Mouse (Mus musculus) frontal cortex, postnatal 36 days (tissue): ENCODE measurements around the gene Cplane1.
"Not testable (repeated sequence)": the region's sequence is repeated elsewhere in the genome, so short reads cannot be mapped to it uniquely, and the experiment has no call there.

Experiments
- DNase-seq, 2 experiments: peaks; one replicate each; pipeline ENCODE4 v3.0.0; 2022; ENCODE audit warnings: low spot score in 2 of 2

Gene Cplane1

GRCm38 (mm10) chr15:8168591-8169265, at the start of gene Cplane1:
Gene Cplane1 (plus strand): TSS chr15:8169106.
- peak; percentile 92 to 93 for DNase-seq

- DNase-seq = no peak
Observed at GRCm38 (mm10) chr15:8129281-8129680, 39.6 kb upstream of the Cplane1 start.

- DNase-seq = no peak
Observed at GRCm38 (mm10) chr15:8131268-8131667, 37.6 kb upstream of the Cplane1 start.

GRCm38 (mm10) chr15:8131761-8132160, 37.1 kb upstream of the Cplane1 start:
- no peak for DNase-seq

GRCm38 (mm10) chr15:8135606-8136005, 33.3 kb upstream of the Cplane1 start:
- no peak for DNase-seq

- no peak for DNase-seq
Observed at GRCm38 (mm10) chr15:8161841-8162240, 7.1 kb upstream of the Cplane1 start.

GRCm38 (mm10) chr15:8169266-8169746, 400 bp downstream of the Cplane1 start:
- DNase-seq = peak in 1 of 2 experiments; percentile 59

- DNase-seq = no peak
Observed at GRCm38 (mm10) chr15:8189563-8189962, 20.7 kb downstream of the Cplane1 start.

- no peak for DNase-seq
Observed at GRCm38 (mm10) chr15:8190435-8190834, 21.5 kb downstream of the Cplane1 start.

- DNase-seq = no peak
Observed at GRCm38 (mm10) chr15:8200317-8200716, 31.4 kb downstream of the Cplane1 start.

- DNase-seq = no peak
Observed at GRCm38 (mm10) chr15:8208362-8208761, 39.5 kb downstream of the Cplane1 start.

GRCm38 (mm10) chr15:8214811-8215210, 45.9 kb downstream of the Cplane1 start:
- DNase-seq = no peak

- DNase-seq = not testable (repeated sequence)
Observed at GRCm38 (mm10) chr15:8234167-8234566, 65.3 kb downstream of the Cplane1 start.

- DNase-seq = no peak
Observed at GRCm38 (mm10) chr15:8265946-8266345, 97.0 kb downstream of the Cplane1 start.

GRCm38 (mm10) chr15:8267211-8267610, 98.3 kb downstream of the Cplane1 start:
- DNase-seq = no peak

- DNase-seq = no peak
Observed at GRCm38 (mm10) chr15:8268231-8268630, 99.3 kb downstream of the Cplane1 start.

- no peak for DNase-seq
Observed at GRCm38 (mm10) chr15:8271952-8272351, 103.0 kb downstream of the Cplane1 start.

- DNase-seq = not testable (repeated sequence)
Observed at GRCm38 (mm10) chr15:8277916-8278315, 109.0 kb downstream of the Cplane1 start.

- no peak for DNase-seq
Observed at GRCm38 (mm10) chr15:8279320-8279779, 110.4 kb downstream of the Cplane1 start.

GRCm38 (mm10) chr15:8279929-8280610, 111.2 kb downstream of the Cplane1 start:
- no peak for DNase-seq

GRCm38 (mm10) chr15:8281701-8282100, 112.8 kb downstream of the Cplane1 start:
- no peak for DNase-seq

GRCm38 (mm10) chr15:8282155-8282554, 113.2 kb downstream of the Cplane1 start:
- DNase-seq = no peak

GRCm38 (mm10) chr15:8291251-8291650, 122.3 kb downstream of the Cplane1 start:
- DNase-seq = no peak
